Mouse (Mus musculus) left cerebral cortex, adult 2 months (tissue): ENCODE results near the gene Gltpd2. TPM values are rescaled to one million over a fixed set of nuclear protein-coding genes. Genes with fewer than 3 reads are reported as not detected.
A peak's percentile ranks its signal among the peaks of the same experiment; 100 is the strongest.
"Not testable (repeated sequence)": the region's sequence is repeated elsewhere in the genome, so short reads cannot be mapped to it uniquely, and the experiment has no call there.

Experiments
- DNase-seq, 2 experiments: peaks; one replicate each; pipeline ENCODE4 v3.0.0; 2021 to 2022; ENCODE audit warnings: low spot score in 2 of 2, mixed read lengths in 1 of 2; ENCODE audit errors: extremely low spot score in 1 of 2
- H3K27ac ChIP-seq: fragments of 200-600 bp; 2 replicates; pipeline ENCODE4 v1.8.1; 2022
- H3K4me3 ChIP-seq: fragments of 200-600 bp; 2 replicates; pipeline ENCODE4 v1.8.1; 2022
- CTCF ChIP-seq: fragments of 200-600 bp; IDR thresholded peaks from 2 replicates; pipeline ENCODE4 v1.8.1; 2022; ENCODE audit warnings: antibody characterized with exemption, mild to moderate bottlenecking, moderate library complexity
- intact Hi-C: fragments of 180-260 bp; cut with DNase I; formaldehyde crosslinking; loops from one replicate; pipeline ENCODE4 v1.15.1; 2025
- total RNA-seq, 2 experiments: library from RNA; stranded (reverse); gene quantifications; 2 replicates each; pipeline ENCODE4 v1.2.3; 2021

Gene Gltpd2
- total RNA-seq, 2 experiments from 2014 or later = not detected

GRCm38 (mm10) chr11:70520178-70520769, 1.3 kb downstream of the Gltpd2 start:
- peak overlapping the region; percentile 31 for H3K4me3 ChIP-seq
- no peak; the same call in 1 of the 2 replicates for TF ChIP-seq CTCF
- H3K27ac ChIP-seq = 0 out of 2 replicates have a peak overlapping the region, but pooled peaks have one; percentile 7
- peak in 1 of 2 experiments; percentile 17 for DNase-seq
- intact Hi-C loops = no loop called here

- intact Hi-C loops, H3K27ac ChIP-seq, H3K4me3 ChIP-seq, DNase-seq: not testable (repeated sequence)
- peak; percentile 6; the same call in 1 of the 2 replicates for TF ChIP-seq CTCF
These were observed 4.5 kb downstream of the Gltpd2 start for GRCm38 (mm10) chr11:70523306-70523989.

- TF ChIP-seq CTCF = no peak
- intact Hi-C loops = loop anchor here (2.0 kb wide), 1 partner anchor 38 kb away; the partner anchor contains the start of gene Mink1
- DNase-seq = no peak
- Histone ChIP-seq H3K4me3 (peak overlapping the region; percentile 73), H3K27ac (peak overlapping the region; percentile 26; the same call in 1 of the 2 replicates)
These were observed 5.8 kb downstream of the Gltpd2 start for GRCm38 (mm10) chr11:70524782-70525181.

DNA sequence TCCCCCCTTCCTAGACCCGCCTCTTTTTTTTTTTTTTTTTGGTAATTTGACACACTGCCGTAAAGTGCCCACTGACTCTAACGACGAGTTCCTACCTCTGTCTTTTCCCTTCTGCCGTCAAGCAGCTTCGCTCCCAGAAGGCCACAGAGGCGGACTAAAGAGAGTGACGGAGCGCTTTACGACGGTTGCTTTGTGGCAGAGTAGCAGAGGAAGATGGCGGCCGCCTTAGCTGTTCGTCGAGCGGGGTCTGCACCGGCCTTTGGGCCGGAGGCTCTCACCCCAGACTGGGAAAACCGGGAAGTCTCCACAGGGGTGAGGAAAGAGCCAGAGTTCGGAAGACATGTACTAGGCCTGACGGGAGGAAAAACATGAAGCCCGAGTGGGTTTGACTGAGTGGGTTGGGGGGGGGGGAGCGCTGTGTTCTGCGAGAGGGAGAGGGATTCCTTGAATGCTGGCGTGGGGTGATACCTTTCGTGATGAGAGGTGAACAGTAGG, 6.2 kb downstream of the Gltpd2 start, which contains the start of gene Psmb6:
Gene Psmb6, plus strand, starts transcription at position 184 of the 495 bp plus-strand sequence.
- intact Hi-C loops = loop anchor here (2.0 kb wide), 1 partner anchor 38 kb away; the partner anchor contains the start of gene Mink1
- no peak for TF ChIP-seq CTCF
- peak within 1 kb of the TSS; percentile 73 for H3K4me3 ChIP-seq
- peak within 1 kb of the TSS; percentile 67 for H3K27ac ChIP-seq
- peak; percentile 87 to 92 for DNase-seq

GRCm38 (mm10) chr11:70525726-70526125, 6.7 kb downstream of the Gltpd2 start:
- DNase-seq = no peak
- H3K27ac ChIP-seq = peak overlapping the region; percentile 67
- intact Hi-C loops = loop anchor here (2.0 kb wide), 1 partner anchor 37 kb away; the partner anchor contains the start of gene Mink1
- TF ChIP-seq CTCF = no peak
- peak overlapping the region; percentile 73 for H3K4me3 ChIP-seq

- intact Hi-C loops = no loop called here
- H3K4me3 ChIP-seq = peak overlapping the region; percentile 73; the same call in 1 of the 2 replicates
- no peak for DNase-seq
- no peak overlapping the region for H3K27ac ChIP-seq
- TF ChIP-seq CTCF = no peak
These were observed 7.2 kb downstream of the Gltpd2 start for GRCm38 (mm10) chr11:70526211-70526610.

DNA sequence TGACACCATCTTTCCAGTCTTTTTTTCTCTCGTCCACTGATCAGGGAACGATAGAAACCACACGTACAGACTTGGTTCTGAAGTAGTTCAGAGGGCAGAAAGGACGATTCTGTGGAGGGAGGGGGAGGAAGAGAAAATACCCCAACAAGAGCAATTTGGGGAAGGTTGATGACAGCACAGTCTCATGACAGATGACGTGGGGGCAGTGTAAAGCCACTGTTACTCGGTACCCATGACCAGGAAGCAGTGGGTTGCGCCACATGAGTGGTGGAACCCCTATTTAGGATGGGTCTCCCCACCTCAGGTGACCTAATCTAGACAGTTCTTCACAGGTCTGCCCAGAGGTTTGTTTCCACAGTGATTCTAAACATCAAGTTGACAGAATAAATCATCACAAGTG, 9.6 kb downstream of the Gltpd2 start:
- DNase-seq = no peak
- no peak for TF ChIP-seq CTCF
- Histone ChIP-seq H3K4me3 (no peak overlapping the region), H3K27ac (no peak overlapping the region)
- intact Hi-C loops = no loop called here

- peak; percentile 8; the same call in 1 of the 2 replicates for TF ChIP-seq CTCF
- H3K4me3 ChIP-seq, DNase-seq, intact Hi-C loops, H3K27ac ChIP-seq: not testable (repeated sequence)
These were observed 12.1 kb downstream of the Gltpd2 start for GRCm38 (mm10) chr11:70531065-70531464.

GRCm38 (mm10) chr11:70532839-70533238, 13.8 kb downstream of the Gltpd2 start, which contains the start of gene Gm40193:
Gene Gm40193, minus strand, starts transcription at chr11:70532939.
- Histone ChIP-seq H3K4me3 (no peak within 1 kb of the TSS), H3K27ac (no peak within 1 kb of the TSS)
- no peak for TF ChIP-seq CTCF
- intact Hi-C loops = no loop called here
- no peak for DNase-seq

DNA sequence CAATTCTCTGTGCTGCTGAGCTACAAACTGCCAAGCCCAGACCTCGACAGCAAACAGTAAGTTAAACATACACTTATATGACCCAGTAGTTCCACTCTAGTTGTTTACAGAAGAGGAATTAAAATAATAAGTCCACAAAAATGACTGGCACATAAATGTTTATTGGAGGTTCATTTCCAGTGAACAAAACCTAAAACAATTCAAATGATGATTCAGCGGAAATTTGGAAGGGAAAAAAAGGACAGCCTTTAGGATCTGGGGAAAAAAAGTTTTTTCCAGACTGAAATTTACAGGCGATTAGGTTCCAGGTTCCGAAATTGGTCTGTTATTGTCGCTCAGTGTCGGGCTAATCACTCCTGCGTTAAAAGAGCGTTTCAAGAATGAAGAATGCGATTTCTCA, 20.4 kb downstream of the Gltpd2 start:
- Histone ChIP-seq H3K27ac (peak overlapping the region; percentile 77), H3K4me3 (peak overlapping the region; percentile 60)
- intact Hi-C loops = no loop called here
- no peak for TF ChIP-seq CTCF
- no peak for DNase-seq

GRCm38 (mm10) chr11:70539877-70540587, 21.0 kb downstream of the Gltpd2 start, which contains the start of gene Pld2:
Gene Pld2, plus strand, starts transcription at chr11:70540064.
- intact Hi-C loops = loop anchor here (2.0 kb wide), 2 partner anchors 23 to 65 kb away; partner anchors contain the start of gene Mink1

More at GRCm38 (mm10) chr11:70539877-70540587, 21.0 kb downstream of the Gltpd2 start, which contains the start of gene Pld2:
- TF ChIP-seq CTCF = peak; percentile 71
- Histone ChIP-seq H3K27ac (peak within 1 kb of the TSS; percentile 77), H3K4me3 (peak within 1 kb of the TSS; percentile 60)
- DNase-seq = peak; percentile 74 to 75
